Mouse (Mus musculus) ZHBTc4 (cell line): Measurements from ENCODE around the gene Galnt6.

ENCODE experiments used
- DNase-seq: peaks from one replicate; pipeline ENCODE4 v3.0.0-alpha.2; 2011; ENCODE audit warnings: low read depth, low spot score

Galnt6 gene

DNA sequence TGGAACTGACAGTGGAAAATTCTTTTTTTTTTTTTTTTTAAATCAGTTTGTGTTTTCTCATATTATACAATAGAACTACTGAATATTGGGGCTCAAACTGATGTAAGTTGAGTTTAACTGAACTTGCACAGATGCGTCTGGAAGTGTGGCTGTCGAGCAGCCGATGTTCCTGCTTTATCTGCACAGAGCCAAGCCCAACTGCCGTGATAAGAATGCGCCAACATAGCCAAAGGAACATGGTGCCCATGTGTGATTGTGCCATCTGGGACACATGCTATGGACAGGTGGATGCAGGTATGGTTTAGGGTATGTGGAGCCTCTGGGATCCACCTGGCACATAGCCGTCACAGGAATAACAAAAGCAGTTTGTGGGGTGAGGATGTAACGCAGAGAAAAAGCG is 43.3 kb downstream of the Galnt6 start:
- DNase-seq, result no peak

DNA sequence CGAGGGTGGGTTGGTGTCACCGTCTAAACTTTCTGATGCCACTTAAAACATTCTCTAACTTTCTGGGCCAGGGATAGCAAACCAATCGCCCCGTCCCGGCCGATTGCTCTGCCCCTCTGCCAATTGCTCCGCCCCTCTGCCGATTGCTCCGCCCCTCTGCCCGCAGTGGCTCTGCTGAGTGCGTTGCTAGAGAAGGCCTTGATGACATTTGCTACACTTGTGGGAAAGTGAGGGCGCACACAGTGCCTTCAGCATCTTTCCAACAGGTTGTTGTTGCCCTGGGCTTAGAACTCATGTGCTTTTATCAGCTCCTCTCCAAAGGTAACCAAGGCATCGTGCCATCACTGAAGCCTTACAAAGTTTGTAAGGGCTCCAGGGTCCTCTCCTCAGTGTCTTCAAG is 43.9 kb downstream of the Galnt6 start:
- peak; percentile 68 for DNase-seq

DNA sequence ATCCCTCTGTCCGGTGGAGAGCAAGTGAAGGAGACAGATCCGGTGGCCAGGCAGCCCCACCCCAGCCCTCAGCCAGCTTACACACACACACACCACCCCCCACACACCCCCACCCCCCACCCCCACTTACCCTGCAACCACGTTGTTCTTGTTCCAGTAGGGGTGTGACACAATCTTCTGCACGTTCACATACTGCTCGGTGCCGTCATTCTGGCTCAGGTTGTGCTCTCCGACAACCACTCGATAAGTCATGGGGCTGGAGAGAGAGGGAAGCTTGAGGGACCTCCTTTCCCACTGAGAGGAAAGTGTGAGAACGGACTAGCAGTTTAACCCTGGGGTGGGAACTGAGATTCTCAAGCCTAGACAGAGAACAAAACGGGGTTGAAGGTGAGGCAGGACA is 44.7 kb downstream of the Galnt6 start:
- no peak for DNase-seq

DNA sequence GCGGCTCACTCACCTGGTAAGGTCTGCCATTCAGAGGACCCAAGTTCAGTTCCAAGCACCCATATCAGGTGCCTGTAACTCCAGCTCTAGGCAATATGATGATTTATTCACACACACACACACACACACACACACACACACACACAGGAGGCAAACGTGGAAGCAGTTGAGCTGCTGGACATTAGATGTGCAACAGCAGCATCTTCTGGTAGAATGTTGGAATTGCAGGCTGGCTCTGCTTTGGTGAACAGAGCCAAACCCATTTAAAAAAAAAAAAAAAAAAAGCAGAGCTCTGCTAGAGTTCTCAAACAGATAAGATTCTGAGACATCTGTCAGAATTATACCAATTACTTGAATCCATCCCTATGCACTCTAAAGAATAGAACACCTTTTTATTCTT is 46.1 kb downstream of the Galnt6 start:
- DNase-seq, result peak; percentile 90

DNA sequence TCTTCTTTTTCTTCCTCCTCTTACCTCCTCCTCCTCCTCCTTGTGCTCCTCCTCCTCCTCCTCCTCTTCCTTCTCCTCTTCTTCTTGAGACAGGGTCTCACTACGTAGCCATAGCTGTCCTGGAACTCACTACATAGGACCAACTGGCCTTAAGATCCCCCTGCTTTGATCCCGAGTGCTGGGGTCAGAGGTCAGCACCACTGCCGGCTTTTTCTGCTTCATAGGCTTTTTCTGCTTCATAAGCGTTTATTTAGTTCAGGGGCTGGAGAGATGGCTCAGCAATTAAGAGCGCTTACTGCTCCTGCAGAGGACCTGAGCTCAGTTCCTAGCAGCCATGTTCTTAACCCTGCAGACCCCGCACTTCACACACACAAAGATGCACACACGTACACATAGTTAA is 47.4 kb downstream of the Galnt6 start:
- DNase-seq, result no peak

DNA sequence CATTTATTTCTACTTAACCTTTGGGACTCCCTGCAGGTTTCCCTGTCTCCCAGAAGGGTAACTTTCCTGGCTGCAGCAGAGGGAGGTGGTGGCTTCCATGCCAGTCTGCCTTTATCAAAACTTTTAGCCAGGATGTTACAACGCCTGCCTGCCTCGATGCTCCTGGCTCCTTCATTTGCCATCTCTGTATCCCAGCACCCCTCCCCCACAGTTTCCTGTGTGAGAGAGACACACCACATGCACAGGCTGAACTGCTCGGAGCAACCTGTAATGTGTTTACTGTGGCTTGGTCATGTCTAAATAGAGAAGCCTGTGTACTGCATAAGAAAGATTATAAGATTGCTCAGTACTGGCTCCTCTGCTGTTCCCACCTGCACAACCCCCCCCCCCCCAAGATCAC is 48.8 kb downstream of the Galnt6 start:
- no peak for DNase-seq

DNA sequence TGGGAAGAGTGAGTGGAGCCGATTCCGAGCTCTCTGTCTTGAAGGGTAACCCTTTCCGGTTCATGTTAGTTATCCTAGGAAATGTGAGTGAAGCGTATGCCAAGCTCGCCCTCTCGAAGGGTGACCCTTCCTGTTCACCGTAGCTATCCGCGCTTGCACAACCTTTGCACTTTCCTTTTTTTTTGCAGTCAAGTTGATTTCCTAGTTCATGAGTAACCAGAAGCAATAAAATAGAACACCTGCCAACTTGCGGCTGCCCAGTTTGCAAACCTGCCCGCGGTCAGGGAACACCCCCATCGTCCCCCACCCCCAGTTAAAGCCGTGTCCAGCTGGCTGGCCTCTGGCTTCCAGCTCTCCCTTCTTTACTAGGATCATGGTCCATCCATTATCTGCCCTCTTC is 50.2 kb downstream of the Galnt6 start:
- no peak for DNase-seq

DNA sequence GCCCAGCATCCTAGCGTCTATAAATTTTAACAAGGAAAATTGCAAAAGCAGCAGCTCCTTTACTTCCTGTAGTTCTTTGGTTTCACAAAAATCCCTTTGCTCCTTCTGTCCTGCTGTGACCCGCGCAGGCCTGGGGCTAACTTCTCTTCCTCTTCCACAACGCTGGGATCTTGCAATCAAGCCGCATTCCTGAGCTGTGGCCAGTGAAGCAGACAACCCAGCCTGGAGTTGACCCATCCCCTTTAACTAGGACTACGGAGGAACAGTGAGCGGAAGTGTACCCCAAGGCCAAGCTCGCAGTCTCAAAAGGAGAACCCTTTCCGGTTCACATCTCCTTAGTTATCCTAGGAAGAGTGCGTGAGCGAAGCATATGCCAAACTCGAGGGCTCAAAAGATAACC is 50.6 kb downstream of the Galnt6 start:
- no peak for DNase-seq

DNA sequence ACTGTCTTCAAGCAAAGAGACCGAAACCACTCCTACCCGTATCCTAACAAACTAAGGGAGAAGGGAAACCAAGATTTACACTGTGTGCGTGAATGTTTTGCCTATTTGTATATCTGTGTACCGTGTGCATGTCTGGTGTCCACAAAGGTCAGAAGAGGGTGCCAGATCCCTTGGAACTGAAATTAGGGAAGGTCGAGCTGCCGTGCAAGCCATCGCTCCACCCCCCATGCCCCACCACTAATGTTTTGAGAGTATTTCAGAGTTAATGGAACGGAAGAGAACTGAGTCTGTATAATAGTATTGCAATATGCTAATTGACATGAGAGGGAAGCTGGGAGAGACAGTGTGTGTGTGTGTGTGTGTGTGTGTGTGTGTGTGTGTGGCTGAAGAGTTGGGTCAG is 51.5 kb downstream of the Galnt6 start:
- no peak for DNase-seq

DNA sequence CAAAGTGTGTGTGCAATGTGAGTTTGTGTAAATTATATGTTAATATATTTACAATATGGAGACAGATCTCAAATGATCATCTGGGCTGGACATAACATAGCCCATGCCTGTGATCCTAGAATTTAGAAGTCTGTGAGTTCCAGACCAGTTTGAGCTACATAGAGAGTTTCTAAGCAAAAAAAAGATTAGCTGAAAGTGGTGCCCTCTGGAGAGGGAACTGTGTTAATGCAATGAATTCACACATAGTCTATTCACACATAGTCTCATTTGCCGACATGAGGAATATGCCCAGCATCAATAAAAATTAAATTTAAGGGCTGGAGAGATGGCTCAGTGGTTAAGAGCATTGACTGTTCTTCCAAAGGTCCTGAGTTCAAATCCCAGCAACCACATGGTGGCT is 52.7 kb downstream of the Galnt6 start:
- no peak for DNase-seq

DNA sequence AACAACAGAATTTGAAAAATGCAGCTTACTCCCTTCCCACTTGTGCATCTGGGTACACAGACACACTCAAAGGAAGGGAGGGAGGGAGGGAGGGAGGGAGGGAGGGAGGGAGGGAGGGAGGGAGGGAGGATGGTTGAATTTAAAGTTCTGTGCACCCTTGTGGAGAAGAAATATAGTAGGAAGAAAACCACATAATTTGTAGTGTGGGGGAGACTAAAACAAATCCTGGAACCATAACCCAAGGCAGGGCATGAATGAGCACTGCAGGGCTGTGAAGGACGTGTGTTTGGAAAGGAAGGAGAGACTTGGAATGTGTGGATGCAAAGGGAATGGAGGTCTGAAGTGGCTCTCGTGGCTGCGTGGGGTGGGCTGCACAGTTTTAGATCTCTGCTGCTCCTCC is 53.7 kb downstream of the Galnt6 start:
- no peak for DNase-seq

DNA sequence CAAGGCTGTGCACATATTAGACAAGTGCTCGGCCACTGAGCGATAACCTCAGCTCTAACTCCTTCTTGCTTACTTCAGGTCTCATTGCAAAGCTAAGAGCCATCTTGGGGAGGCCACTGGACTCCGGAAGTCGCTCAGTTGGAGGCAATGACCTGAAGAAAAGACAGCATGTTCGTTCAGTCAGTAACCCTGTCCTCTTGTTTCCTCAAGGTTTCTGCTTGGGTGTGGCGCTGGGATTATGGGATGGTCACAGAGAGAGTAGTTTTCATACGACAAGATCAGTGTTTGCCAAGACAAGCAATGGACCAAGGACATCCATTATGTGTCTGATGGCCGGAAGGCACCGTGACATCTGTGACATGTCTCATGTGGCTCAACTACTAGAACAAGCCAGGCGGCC is 54.6 kb downstream of the Galnt6 start:
- DNase-seq, result peak; percentile 57

DNA sequence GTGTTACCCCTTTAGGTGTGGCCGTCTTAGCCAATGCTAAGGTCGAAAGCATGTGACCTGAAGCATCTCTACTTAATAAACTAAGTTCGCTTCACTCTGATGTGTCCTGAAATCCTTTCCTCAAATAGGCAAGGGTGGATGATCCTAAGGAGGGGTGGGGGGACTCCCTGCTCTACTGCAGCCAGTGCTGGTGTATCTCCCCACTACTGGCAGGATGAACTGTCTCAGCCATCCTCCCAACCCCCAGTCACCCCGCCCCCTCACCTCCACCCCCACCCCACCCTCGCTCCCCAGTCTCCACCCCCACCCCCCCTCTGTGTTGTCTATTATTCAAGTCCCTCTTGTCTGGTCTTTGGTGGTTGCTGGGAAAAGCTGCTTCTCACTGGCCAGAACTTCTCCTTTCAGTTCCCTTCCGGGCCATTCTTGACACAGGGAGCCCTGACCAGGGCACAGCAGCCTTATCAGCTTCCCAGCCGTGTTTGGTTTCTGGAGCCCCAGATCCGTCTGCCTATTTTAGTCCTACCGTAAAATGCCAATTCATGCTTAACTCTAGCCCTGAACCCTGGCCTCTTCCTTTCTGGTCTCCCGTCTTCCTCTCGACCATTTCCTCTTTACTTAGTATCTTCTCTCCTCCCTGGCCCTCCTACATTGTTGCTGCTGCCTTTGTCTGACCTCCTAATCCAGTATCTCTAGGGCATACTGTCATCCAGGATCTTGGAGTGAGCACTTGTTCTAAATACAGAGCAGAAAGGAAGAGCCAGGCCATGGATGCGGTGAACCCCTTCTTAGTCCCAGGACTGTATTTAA is 55.4 kb downstream of the Galnt6 start:
- peak; percentile 70 for DNase-seq

DNA sequence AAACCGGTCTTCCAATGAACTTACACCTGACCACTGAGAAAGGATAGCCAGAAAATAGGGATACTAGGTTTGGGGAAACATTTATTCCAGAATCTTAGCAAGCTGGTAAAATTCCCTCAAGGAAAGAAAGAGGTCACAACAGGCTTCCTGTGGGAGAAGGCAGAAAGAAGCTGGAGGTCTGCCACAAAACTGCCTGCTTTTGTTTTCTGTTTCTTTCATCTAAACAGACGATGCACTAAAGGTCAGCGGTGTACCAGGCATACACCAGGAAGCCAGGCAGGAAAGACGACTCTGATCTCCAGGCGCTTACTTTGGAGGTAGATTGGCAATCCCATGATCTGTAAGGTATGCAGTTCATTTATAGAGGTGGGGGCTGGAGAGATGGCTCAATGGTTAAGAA is 58.3 kb downstream of the Galnt6 start:
- no peak for DNase-seq

DNA sequence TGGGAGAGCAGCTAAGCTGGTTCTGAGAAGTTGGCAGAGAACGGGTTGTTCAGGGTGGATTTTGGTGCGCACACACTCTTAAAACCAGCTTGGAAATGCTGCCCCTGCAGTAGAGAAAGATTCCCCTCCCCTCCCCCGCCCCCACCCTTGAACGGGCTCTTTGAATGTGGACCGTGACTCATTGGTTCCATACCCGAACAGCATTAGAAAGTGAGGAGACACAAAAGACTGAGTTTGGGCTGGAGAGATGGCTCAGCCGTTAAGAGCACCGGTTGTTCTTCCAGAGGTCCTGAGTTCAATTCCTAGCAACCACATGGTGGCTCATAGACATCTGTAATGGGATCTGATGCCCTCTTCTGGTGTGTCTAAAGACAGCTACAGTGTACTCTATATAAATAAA is 59.2 kb downstream of the Galnt6 start:
- peak; percentile 41 for DNase-seq

DNA sequence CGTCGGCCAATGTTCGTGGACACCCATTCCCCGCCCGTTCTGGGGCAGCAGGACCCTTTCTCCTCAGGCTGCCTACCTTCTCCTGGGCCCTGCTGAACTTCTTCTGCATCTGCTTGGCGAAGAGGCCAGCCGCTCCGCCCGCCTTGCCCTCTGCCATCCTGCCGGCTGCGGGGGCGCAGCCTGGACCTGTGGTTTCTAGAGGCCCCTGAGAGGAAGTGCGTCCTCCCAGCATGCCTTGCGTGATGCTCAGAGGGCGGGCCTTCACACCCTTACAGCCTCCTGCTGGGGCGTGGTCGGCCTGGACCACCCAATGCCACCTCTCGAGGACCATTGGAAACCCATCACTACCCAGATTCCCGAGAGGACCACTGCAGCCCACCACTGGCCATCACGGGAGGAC is 59.8 kb downstream of the Galnt6 start, which contains the start of gene Bin2:
Gene Bin2 (minus strand): TSS at position 217 of the 400 bp plus-strand sequence.
- peak; percentile 71 for DNase-seq

DNA sequence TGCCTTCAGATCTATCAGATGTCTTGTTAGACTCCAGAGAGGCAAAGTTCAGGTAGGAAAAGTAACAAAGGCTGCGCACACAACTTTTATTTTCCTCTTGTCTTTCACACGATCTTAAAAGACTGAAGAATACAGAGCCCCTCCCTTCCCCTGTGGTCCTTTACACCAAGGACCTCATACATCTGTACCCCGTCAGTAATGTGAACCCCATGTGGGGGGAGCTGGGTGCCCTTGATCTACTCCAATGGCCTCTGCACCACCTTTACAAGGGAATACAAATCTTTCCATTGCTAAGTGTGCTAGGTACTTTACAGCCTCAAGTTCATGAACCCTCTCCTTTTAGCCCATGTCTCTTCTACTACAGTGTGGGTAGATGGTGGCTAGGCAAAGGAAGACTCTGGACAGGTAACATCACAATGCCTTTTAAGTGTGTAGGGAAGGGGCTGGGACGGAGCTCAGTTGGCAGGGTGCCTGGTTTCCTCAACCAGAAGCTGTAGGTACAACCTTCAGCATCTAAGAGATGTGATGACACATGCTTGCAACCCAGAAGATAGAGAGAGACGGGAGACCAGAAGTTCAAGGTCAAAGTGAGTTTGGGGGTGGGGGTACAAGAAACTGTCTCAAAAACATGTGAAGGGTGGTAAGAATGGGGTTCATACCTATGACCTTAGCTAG is 61.2 kb downstream of the Galnt6 start:
- DNase-seq, result no peak

DNA sequence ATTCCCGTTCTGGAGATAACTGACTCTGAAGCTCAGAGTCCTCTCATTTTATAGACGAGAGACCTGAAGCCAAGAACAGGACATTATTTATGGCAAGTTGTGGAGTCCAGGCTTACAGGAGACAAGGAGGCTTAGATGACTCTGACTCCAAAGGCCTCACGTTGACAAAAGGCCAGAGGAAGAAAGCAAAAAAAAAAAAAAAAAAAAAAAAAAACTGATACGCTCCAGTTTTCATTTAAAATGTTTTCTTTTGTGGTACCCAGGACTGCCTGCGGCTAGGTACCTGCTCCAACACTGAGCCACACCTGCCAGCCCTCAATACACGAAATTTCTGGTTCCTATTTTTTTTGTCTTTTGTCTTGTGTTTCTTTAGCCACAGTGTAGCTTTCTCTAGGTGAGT is 61.8 kb downstream of the Galnt6 start:
- no peak for DNase-seq

DNA sequence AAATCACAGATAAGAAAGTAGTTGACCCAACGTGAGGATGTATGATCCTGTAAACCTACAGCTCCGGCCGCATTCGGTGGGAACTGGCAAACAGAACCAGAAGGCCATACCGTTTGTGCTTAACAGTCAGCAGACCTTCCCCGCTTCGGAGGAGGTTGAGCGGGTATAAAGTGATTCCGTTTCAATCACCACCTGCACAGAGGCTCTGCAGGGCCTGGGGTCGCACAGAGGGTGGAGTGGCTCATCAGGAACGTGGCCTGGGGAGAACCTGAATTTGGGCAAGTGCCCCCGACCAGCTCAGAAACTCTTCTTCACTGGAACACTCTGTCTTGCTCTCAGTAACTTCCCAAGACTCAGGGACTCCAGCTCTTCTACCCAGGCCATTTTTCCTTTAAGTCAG is 62.3 kb downstream of the Galnt6 start:
- DNase-seq, result no peak

DNA sequence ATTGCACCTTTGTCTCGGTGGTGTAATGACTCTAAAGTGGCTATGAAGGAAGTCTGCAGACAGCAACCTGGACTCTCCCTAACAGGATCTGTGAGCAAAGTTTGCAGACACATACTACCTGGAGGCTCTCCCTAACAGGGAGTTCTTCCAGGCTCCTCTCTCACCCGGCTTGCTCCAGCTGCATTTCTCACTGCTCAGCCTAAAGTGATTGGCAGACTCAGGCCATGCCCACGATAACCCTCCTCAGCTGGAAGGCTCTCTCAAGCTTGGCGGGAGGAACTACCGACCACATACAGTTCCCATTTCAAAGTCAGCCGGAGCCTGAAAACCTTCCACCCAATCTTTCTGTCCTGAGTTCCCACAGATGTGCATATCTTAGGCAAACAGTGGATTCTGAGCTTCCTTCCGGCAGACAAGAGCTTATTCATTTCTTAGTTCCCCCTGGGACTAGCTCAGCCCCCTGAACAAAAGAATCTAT is 62.9 kb downstream of the Galnt6 start:
- DNase-seq, result peak; percentile 66

DNA sequence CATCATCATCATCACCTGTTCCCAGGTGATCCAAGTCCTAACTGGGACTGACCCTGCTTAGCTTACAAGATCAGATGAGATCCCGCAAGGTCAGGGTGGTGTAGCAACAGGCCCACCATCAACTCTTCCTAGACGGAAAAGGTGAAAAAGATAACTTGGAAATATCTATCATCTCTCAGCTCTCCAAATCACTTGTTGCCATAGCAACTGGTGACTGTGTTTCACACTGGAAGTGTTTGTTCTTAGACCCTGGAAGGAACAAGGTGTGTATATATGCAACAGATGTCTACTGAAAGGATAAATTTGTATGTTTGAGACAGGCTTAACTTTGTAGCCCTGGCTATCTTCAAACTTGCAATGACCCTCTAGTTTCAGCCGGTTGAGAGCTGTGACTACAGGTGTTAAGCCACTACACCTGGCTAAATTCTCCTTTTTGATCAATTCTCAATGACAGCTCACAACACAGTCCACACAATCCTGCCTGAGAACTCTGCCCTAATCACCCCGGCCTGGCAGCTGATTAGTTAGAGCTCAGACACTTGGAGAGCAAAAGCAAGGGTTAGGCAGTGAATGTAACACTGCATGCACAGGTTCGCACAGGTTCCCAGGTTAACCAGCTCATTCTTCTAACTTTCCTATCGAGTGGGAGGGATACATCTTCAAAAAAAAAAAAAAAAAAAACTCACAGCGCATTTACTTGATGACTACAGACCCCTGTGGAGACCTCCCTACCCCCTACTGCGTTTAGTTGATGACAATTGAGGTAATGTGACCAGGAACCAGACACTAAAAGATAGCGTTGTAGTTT is 63.6 kb downstream of the Galnt6 start:
- DNase-seq, result peak; percentile 64

DNA sequence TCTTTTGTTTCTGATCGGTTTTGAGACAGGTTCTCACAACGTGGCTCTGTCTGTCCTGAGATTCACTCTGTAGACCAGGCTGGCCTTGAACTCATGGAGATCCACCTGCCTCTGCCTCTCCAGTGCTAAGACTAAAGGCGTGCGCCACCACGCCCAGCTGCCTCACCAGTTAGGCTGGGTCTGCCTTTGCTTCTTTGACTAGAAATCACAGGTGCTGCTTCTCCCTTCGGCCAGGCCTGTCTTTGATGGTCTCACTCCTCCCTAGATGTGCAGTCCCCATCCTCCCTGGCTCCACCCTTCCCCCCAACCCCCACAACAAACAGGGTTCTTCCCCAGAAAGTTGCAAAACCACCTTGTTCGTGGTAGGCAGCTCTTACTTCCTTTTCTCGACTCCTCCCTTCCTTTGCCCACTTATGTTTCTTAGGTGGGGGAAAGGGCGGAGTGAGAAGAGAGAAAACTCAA is 64.3 kb downstream of the Galnt6 start:
- DNase-seq, result no peak
